ENCODE assay signal across 22 mouse cellular contexts in the genomic region with DNA sequence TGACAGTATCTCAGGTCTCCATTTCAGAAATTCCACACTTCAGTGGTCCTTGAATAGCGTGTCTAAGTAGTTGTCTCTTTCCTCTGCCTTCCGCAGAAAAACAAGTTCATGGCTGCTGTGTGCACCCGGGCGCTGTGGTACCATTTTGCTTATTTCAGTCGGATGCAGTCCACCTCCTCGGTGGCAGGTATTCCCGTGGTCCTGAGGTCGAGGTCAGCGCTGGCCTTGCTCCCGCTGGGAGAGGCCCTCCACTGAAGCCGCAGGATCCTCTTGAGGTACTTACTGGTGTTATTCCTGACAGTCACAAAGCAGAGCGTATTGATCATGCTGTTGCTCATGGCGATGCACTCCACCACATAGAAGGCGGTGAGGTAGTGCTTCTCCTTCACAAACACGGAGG.
"Had no signal": no experiment of that assay in that cellular context is flagged by ENCODE, and none has a peak within 500 bp of the region (broad histone marks: within the 10 kb centered on the region; RNA-seq: fewer than 3 reads in every experiment).

No protein-coding gene starts in this region.

- H3K27me3 ChIP-seq: hindbrain, embryonic 13.5 days; hindbrain, embryonic 15.5 days; limb, embryonic 13.5 days; limb, embryonic 15.5 days had no signal

- ATAC-seq: hindbrain, postnatal 0 days; intestine, postnatal 0 days; liver, embryonic 12.5 days had no signal

- H3K36me3 ChIP-seq: heart, embryonic 13.5 days; heart, embryonic 15.5 days; hindbrain, embryonic 15.5 days; limb, embryonic 13.5 days; limb, embryonic 15.5 days had no signal

- H3K9ac ChIP-seq: heart, embryonic 13.5 days; heart, embryonic 15.5 days; hindbrain, embryonic 13.5 days; hindbrain, embryonic 15.5 days; limb, embryonic 13.5 days; limb, embryonic 15.5 days; liver, embryonic 12.5 days; liver, embryonic 14.5 days had no signal

- H3K27ac ChIP-seq: heart, embryonic 13.5 days; heart, embryonic 15.5 days; hindbrain, embryonic 13.5 days; hindbrain, embryonic 15.5 days; hindbrain, postnatal 0 days; layer of hippocampus, adult 2 months; left cerebral cortex, adult 2 months; limb, embryonic 13.5 days; limb, embryonic 15.5 days; liver, embryonic 12.5 days; liver, embryonic 14.5 days had no signal

- H3K4me2 ChIP-seq: heart, embryonic 15.5 days; hindbrain, embryonic 13.5 days; hindbrain, embryonic 15.5 days; limb, embryonic 13.5 days; limb, embryonic 15.5 days; liver, embryonic 12.5 days had no signal

- H3K9me3 ChIP-seq: heart, embryonic 13.5 days; heart, embryonic 15.5 days; hindbrain, embryonic 13.5 days; hindbrain, embryonic 15.5 days; limb, embryonic 13.5 days; limb, embryonic 15.5 days; liver, embryonic 12.5 days had no signal

- H3K4me3 ChIP-seq: heart, embryonic 13.5 days; heart, embryonic 15.5 days; hindbrain, embryonic 13.5 days; hindbrain, embryonic 15.5 days; layer of hippocampus, adult 2 months; left cerebral cortex, adult 2 months; limb, embryonic 13.5 days; limb, embryonic 15.5 days; liver, embryonic 12.5 days had no signal

- DNase-seq: gastrocnemius, postnatal 14 days; gastrocnemius, postnatal 36 days; heart, adult 18-20 months; heart, postnatal 14 days; heart, postnatal 36 days; kidney, adult 18-20 months; kidney, adult 8-10 months; kidney, postnatal 10 days; kidney, postnatal 25 days; kidney, postnatal 4 days had no signal

- H3K4me1 ChIP-seq: hindbrain, embryonic 13.5 days; hindbrain, embryonic 15.5 days had no signal
